Mouse (Mus musculus) cerebellum, adult 2 months (tissue): ENCODE measurements around the gene Dpp6.

Experiments
- CTCF ChIP-seq: fragments of 200-500 bp; IDR thresholded peaks from 2 replicates; pipeline ENCODE4 v1.5.1; 2011; ENCODE audit warnings: low read depth, mild to moderate bottlenecking, control low read depth, low read length, moderate library complexity, borderline replicate concordance; ENCODE audit not compliant: insufficient read depth
- POLR2A ChIP-seq: fragments of 200-500 bp; IDR thresholded peaks from 2 replicates; pipeline ENCODE4 v1.6.1; 2011; ENCODE audit warnings: low read length, control low read depth, borderline replicate concordance; ENCODE audit not compliant: insufficient read depth

- TF ChIP-seq CTCF (no peak), POLR2A (no peak)
Observed at GRCm38 (mm10) chr5:27184963-27185362, 368.0 kb downstream of the Dpp6 start.
